Mouse (Mus musculus) limb, embryonic 13.5 days (tissue): ENCODE data around the gene Ube2s. TPM values are rescaled to one million over a fixed set of nuclear protein-coding genes. Genes with fewer than 3 reads are reported as not detected.
A peak's percentile ranks its signal among the peaks of the same experiment; 100 is the strongest.

Experiments
- ATAC-seq: fragments of 200-750 bp; cut with Nextera tagmentation; 2 replicates; pipeline ENCODE4 v1.8.0; 2017; ENCODE audit warnings: low read depth, moderate number of reproducible peaks, moderate TSS enrichment; ENCODE audit not compliant: low FRiP score
- H3K27ac ChIP-seq: fragments of 300-500 bp; sonication (generic); 2 replicates; pipeline ENCODE4 v1.5.1; 2015; ENCODE audit warnings: inconsistent platforms, mild to moderate bottlenecking, moderate library complexity
- H3K27me3 ChIP-seq: fragments of 300-500 bp; sonication (generic); 2 replicates; pipeline ENCODE4 v1.6.1; 2015; ENCODE audit warnings: mild to moderate bottlenecking, inconsistent platforms
- H3K36me3 ChIP-seq: fragments of 300-500 bp; sonication (generic); 2 replicates; pipeline ENCODE4 v1.6.1; 2015; ENCODE audit warnings: inconsistent platforms, mild to moderate bottlenecking, moderate library complexity
- H3K4me1 ChIP-seq: fragments of 300-500 bp; sonication (generic); 2 replicates; pipeline ENCODE4 v1.6.1; 2015; ENCODE audit warnings: inconsistent platforms
- H3K4me2 ChIP-seq: fragments of 300-500 bp; sonication (generic); replicated peaks from 2 replicates; pipeline ENCODE4 v1.6.1; 2015; ENCODE audit warnings: inconsistent platforms, mild to moderate bottlenecking, moderate library complexity
- H3K4me3 ChIP-seq: fragments of 300-500 bp; sonication (generic); 2 replicates; pipeline ENCODE4 v1.5.1; 2015; ENCODE audit warnings: moderate library complexity, mild to moderate bottlenecking, inconsistent platforms
- H3K9ac ChIP-seq: fragments of 300-500 bp; sonication (generic); 2 replicates; pipeline ENCODE4 v1.6.1; 2015; ENCODE audit warnings: mild to moderate bottlenecking, inconsistent platforms
- H3K9me3 ChIP-seq: fragments of 300-500 bp; sonication (generic); 2 replicates; pipeline ENCODE4 v1.6.1; 2016; ENCODE audit warnings: inconsistent platforms
- WGBS: fragments of 180-500 bp; shearing (Covaris S2); methylation state at CpG from one replicate; pipeline ENCODE4 v1.1.7; 2015; 5-methylcytosine and 5-hydroxymethylcytosine counted together
- polyA plus RNA-seq: library from polyadenylated mRNA; unstranded; fragments of >200 nt; fragmentation: Nextera tagmentation; extraction: Ambion mirVana; gene quantifications from 2 replicates; pipeline ENCODE4 v1.2.1, GENCODE M21; 2015

Ube2s gene
- polyA plus RNA-seq, 1 experiment from 2014 or later, result 328 TPM

GRCm38 (mm10) chr7:4759670-4760069, 52.7 kb downstream of the Ube2s start:
- no peak for ATAC-seq
- no peak overlapping the region for H3K4me3 ChIP-seq

GRCm38 (mm10) chr7:4752821-4753570, 59.4 kb downstream of the Ube2s start, which contains the start of gene Cox6b2:
Cox6b2 (minus strand) TSS chr7:4753094.
- Histone ChIP-seq H3K4me2 (peak within 1 kb of the TSS; percentile 65), H3K27me3 (no peaks in the 10 kb centered on the region), H3K27ac (peak within 1 kb of the TSS; percentile 53; the same call in 1 of the 2 replicates), H3K36me3 (peaks cover 9% of the 10 kb centered on the region), H3K4me1 (peaks cover 21% of the 10 kb centered on the region), H3K9me3 (no peaks in the 10 kb centered on the region), H3K9ac (peak within 1 kb of the TSS; percentile 56), H3K4me3 (peak within 1 kb of the TSS; percentile 47)
- ATAC-seq, result peak; percentile 96
- WGBS, result 4% methylated on average over 24 of the region's 24 CpGs

More at GRCm38 (mm10) chr7:4759670-4760069, 52.7 kb downstream of the Ube2s start:
- Histone ChIP-seq H3K27me3 (no peaks in the 10 kb centered on the region; the same call in 1 of the 2 replicates), H3K36me3 (no peaks in the 10 kb centered on the region), H3K4me2 (no peak overlapping the region), H3K27ac (no peak overlapping the region), H3K4me1 (no peaks in the 10 kb centered on the region), H3K9ac (no peak overlapping the region), H3K9me3 (no peaks in the 10 kb centered on the region)
- 59% methylated on average over 1 of the region's 1 CpGs for WGBS

- ATAC-seq, result peak; percentile 81
- peaks cover 21% of the 10 kb centered on the region for H3K4me1 ChIP-seq
- no peaks in the 10 kb centered on the region for H3K9me3 ChIP-seq
- H3K4me2 ChIP-seq, result peak overlapping the region; percentile 65
- peaks cover 9% of the 10 kb centered on the region for H3K36me3 ChIP-seq
- peak overlapping the region; percentile 56 for H3K9ac ChIP-seq
- peak overlapping the region; percentile 47 for H3K4me3 ChIP-seq
- 1% methylated on average over 30 of the region's 30 CpGs for WGBS
- no peaks in the 10 kb centered on the region for H3K27me3 ChIP-seq
- peak overlapping the region; percentile 53; the same call in 1 of the 2 replicates for H3K27ac ChIP-seq
Observed at GRCm38 (mm10) chr7:4751971-4752820, 60.2 kb downstream of the Ube2s start.

- Histone ChIP-seq H3K27ac (no peak overlapping the region), H3K4me3 (no peak overlapping the region), H3K4me2 (no peak overlapping the region), H3K4me1 (peaks cover 21% of the 10 kb centered on the region), H3K27me3 (no peaks in the 10 kb centered on the region), H3K9ac (no peak overlapping the region), H3K9me3 (no peaks in the 10 kb centered on the region), H3K36me3 (peaks cover 32% of the 10 kb centered on the region)
- ATAC-seq, result no peak
- 88% methylated on average over 2 of the region's 2 CpGs for WGBS
Observed at GRCm38 (mm10) chr7:4749169-4749568, 63.2 kb downstream of the Ube2s start.

- H3K4me1 ChIP-seq, result peaks cover 21% of the 10 kb centered on the region
- H3K9me3 ChIP-seq, result no peaks in the 10 kb centered on the region
- H3K36me3 ChIP-seq, result peaks cover 40% of the 10 kb centered on the region
- no peak overlapping the region for H3K27ac ChIP-seq
- ATAC-seq, result no peak
- WGBS, result 73% methylated on average over 4 of the region's 4 CpGs
- no peak overlapping the region for H3K9ac ChIP-seq
- H3K4me2 ChIP-seq, result no peak overlapping the region
- H3K4me3 ChIP-seq, result no peak overlapping the region
- H3K27me3 ChIP-seq, result no peaks in the 10 kb centered on the region
Observed at GRCm38 (mm10) chr7:4748321-4748720, 64.1 kb downstream of the Ube2s start.

GRCm38 (mm10) chr7:4747156-4747899, 65.1 kb downstream of the Ube2s start:
- 64% methylated on average over 9 of the region's 9 CpGs for WGBS

GRCm38 (mm10) chr7:4746326-4746980, 65.9 kb downstream of the Ube2s start:
- WGBS, result 84% methylated on average over 22 of the region's 22 CpGs
- Histone ChIP-seq H3K9me3 (no peaks in the 10 kb centered on the region), H3K4me1 (peaks cover 17% of the 10 kb centered on the region), H3K4me2 (no peak overlapping the region), H3K9ac (no peak overlapping the region), H3K27ac (no peak overlapping the region), H3K27me3 (no peaks in the 10 kb centered on the region), H3K36me3 (peaks cover 53% of the 10 kb centered on the region), H3K4me3 (no peak overlapping the region)
- ATAC-seq, result no peak

More at GRCm38 (mm10) chr7:4747156-4747899, 65.1 kb downstream of the Ube2s start:
- Histone ChIP-seq H3K4me1 (peaks cover 17% of the 10 kb centered on the region), H3K27ac (no peak overlapping the region), H3K9ac (no peak overlapping the region), H3K36me3 (peaks cover 49% of the 10 kb centered on the region), H3K27me3 (no peaks in the 10 kb centered on the region), H3K9me3 (no peaks in the 10 kb centered on the region), H3K4me3 (no peak overlapping the region), H3K4me2 (no peak overlapping the region)
- no peak for ATAC-seq

DNA sequence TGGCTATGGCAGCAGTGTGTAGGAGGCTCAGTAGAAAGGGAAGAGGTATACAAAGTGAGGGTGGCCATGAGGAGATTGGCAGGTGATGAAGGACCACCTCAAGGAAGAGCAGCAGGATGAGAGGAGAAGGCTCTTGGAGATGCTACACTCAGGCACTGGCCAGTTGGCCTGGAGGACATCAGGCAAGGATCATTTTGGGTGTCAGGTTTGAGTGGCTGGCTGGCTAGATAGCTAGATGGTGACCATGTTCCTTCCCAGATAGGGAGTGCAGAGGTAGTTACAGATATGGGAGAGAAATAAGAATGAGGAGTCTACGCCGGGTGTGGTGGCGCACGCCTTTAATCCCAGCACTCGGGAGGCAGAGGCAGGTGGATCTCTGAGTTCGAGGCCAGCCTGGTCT, 67.5 kb downstream of the Ube2s start:
- 95% methylated on average over 6 of the region's 6 CpGs for WGBS
- Histone ChIP-seq H3K27ac (no peak overlapping the region), H3K9me3 (no peaks in the 10 kb centered on the region), H3K36me3 (peaks cover 53% of the 10 kb centered on the region), H3K4me2 (no peak overlapping the region), H3K4me1 (peaks cover 25% of the 10 kb centered on the region), H3K27me3 (no peaks in the 10 kb centered on the region), H3K9ac (no peak overlapping the region), H3K4me3 (no peak overlapping the region)
- no peak for ATAC-seq

Other genes starting within 250 kb of the Ube2s start
- gene Ptprh, start 208.5 kb downstream of the Ube2s start, polyA plus RNA-seq, result not detected in 2 replicates
- 1.2 and 1.3 TPM in 2 replicates for gene Tmem86b, start 181.2 kb downstream of the Ube2s start, polyA plus RNA-seq
- gene Ppp6r1, start 153.6 kb downstream of the Ube2s start, polyA plus RNA-seq, result 9.0 and 9.9 TPM in 2 replicates
- gene Hspbp1, start 127.5 kb downstream of the Ube2s start, polyA plus RNA-seq, result 93.6 and 95.4 TPM in 2 replicates
- gene Brsk1, start 122.0 kb downstream of the Ube2s start, polyA plus RNA-seq, result 2.2 and 2.3 TPM in 2 replicates
- 0.13 TPM in 2 replicates for gene Tmem150b, start 87.3 kb downstream of the Ube2s start, polyA plus RNA-seq
- 61.6 and 65.3 TPM in 2 replicates for gene Kmt5c, start 72.5 kb downstream of the Ube2s start, polyA plus RNA-seq
- gene Cox6b2, start 59.5 kb downstream of the Ube2s start, polyA plus RNA-seq, result 67.5 and 68.6 TPM in 2 replicates
- gene Fam71e2, start 41.3 kb downstream of the Ube2s start, polyA plus RNA-seq, result not detected in 2 replicates
- gene Il11, start 29.7 kb downstream of the Ube2s start, polyA plus RNA-seq, result 0.26 and 0.39 TPM in 2 replicates
- gene Tmem190, start 29.7 kb downstream of the Ube2s start, polyA plus RNA-seq, result not detected in 2 replicates
- gene Tmem238, start 22.9 kb downstream of the Ube2s start, polyA plus RNA-seq, result 7.3 and 7.9 TPM in 2 replicates
- gene Rpl28, start 19.7 kb downstream of the Ube2s start, polyA plus RNA-seq, result 290 and 292 TPM in 2 replicates
- gene Shisa7, start 32.1 kb upstream of the Ube2s start, polyA plus RNA-seq, result 0.17 and 0.33 TPM in 2 replicates
- gene Isoc2b, start 57.7 kb upstream of the Ube2s start, polyA plus RNA-seq, result 5.6 and 6.4 TPM in 2 replicates
- gene Isoc2a, start 64.6 kb upstream of the Ube2s start, polyA plus RNA-seq, result 1.2 and 1.3 TPM in 2 replicates
- not detected in 2 replicates for gene Gm36210, start 93.9 kb upstream of the Ube2s start, polyA plus RNA-seq
- 4.2 and 4.3 TPM in 2 replicates for gene Zfp628, start 102.6 kb upstream of the Ube2s start, polyA plus RNA-seq
- 3.1 and 3.3 TPM in 2 replicates for gene Nat14, start 109.4 kb upstream of the Ube2s start, polyA plus RNA-seq
- gene Ssc5d, start 113.2 kb upstream of the Ube2s start, polyA plus RNA-seq, result 6.4 and 8.1 TPM in 2 replicates
- gene Sbk2, start 151.8 kb upstream of the Ube2s start, polyA plus RNA-seq, result 0.38 and 0.92 TPM in 2 replicates
- gene Sbk3, start 158.6 kb upstream of the Ube2s start, polyA plus RNA-seq, result not detected in 2 replicates
- gene Zfp579, start 183.6 kb upstream of the Ube2s start, polyA plus RNA-seq, result 35.3 and 38.5 TPM in 2 replicates
- gene Zfp524, start 201.8 kb upstream of the Ube2s start, polyA plus RNA-seq, result 9.1 and 10.7 TPM in 2 replicates
- gene Fiz1, start 202.1 kb upstream of the Ube2s start, polyA plus RNA-seq, result 44.7 and 48.6 TPM in 2 replicates
- gene Gm44973, start 202.9 kb upstream of the Ube2s start, polyA plus RNA-seq, result 0.42 and 2.1 TPM in 2 replicates
- gene Zfp865, start 207.8 kb upstream of the Ube2s start, polyA plus RNA-seq, result 6.0 and 8.1 TPM in 2 replicates
- 44.9 and 47.8 TPM in 2 replicates for gene Ccdc106, start 208.0 kb upstream of the Ube2s start, polyA plus RNA-seq
- 0.13 TPM in 1 of 2 replicates, not detected in the other for gene 4632433K11Rik, start 221.5 kb upstream of the Ube2s start, polyA plus RNA-seq
- gene Zfp784, start 225.9 kb upstream of the Ube2s start, polyA plus RNA-seq, result 7.0 and 7.8 TPM in 2 replicates
- 42.1 and 42.8 TPM in 2 replicates for gene Zfp580, start 238.9 kb upstream of the Ube2s start, polyA plus RNA-seq
- 152 and 153 TPM in 2 replicates for gene U2af2, start 249.6 kb upstream of the Ube2s start, polyA plus RNA-seq